Mouse (Mus musculus) heart, embryonic 10.5 days (tissue): ENCODE data around the gene Gm45208. TPM values are rescaled to one million over a fixed set of nuclear protein-coding genes. Genes with fewer than 3 reads are reported as not detected.

Source experiments
- polyA plus RNA-seq: library from polyadenylated mRNA; unstranded; fragments of >200 nt; fragmentation: Nextera tagmentation; extraction: Ambion mirVana; gene quantifications from 2 replicates; pipeline ENCODE4 v1.2.1, GENCODE M21; 2016

Gene Gm45208
- polyA plus RNA-seq, 1 experiment from 2014 or later = not detected

Other genes with a start within 250 kb of the Gm45208 start
- 0.10 TPM in 1 of 2 replicates, not detected in the other for gene Foxp3, start 148.6 kb upstream of the Gm45208 start, polyA plus RNA-seq
- gene Ppp1r3f, start 148.0 kb upstream of the Gm45208 start, polyA plus RNA-seq = 2.1 and 2.5 TPM in 2 replicates
- 27.1 and 27.6 TPM in 2 replicates for gene Ccdc22, start 116.7 kb upstream of the Gm45208 start, polyA plus RNA-seq
- gene Cacna1f, start 115.2 kb upstream of the Gm45208 start, polyA plus RNA-seq = 0.03 TPM in 1 of 2 replicates, not detected in the other
- 0.91 and 1.1 TPM in 2 replicates for gene Syp, start 83.8 kb upstream of the Gm45208 start, polyA plus RNA-seq
- 6.7 and 8.0 TPM in 2 replicates for gene Prickle3, start 65.0 kb upstream of the Gm45208 start, polyA plus RNA-seq
- gene Plp2, start 50.9 kb upstream of the Gm45208 start, polyA plus RNA-seq = 147 and 155 TPM in 2 replicates
- gene Magix, start 41.0 kb upstream of the Gm45208 start, polyA plus RNA-seq = 0.05 and 0.06 TPM in 2 replicates
- gene Gpkow, start 25.1 kb upstream of the Gm45208 start, polyA plus RNA-seq = 38.1 and 38.5 TPM in 2 replicates
- 21.0 and 21.5 TPM in 2 replicates for gene Wdr45, start 7.9 kb upstream of the Gm45208 start, polyA plus RNA-seq
- 47.7 and 61.2 TPM in 2 replicates for gene Praf2, start 6.2 kb downstream of the Gm45208 start, polyA plus RNA-seq
- gene Ccdc120, start 28.7 kb downstream of the Gm45208 start, polyA plus RNA-seq = 8.6 and 11.7 TPM in 2 replicates
- gene Tfe3, start 40.3 kb downstream of the Gm45208 start, polyA plus RNA-seq = 22.7 and 23.2 TPM in 2 replicates
- 35.4 and 37.6 TPM in 2 replicates for gene Gripap1, start 67.5 kb downstream of the Gm45208 start, polyA plus RNA-seq
- gene Kcnd1, start 100.0 kb downstream of the Gm45208 start, polyA plus RNA-seq = 1.1 and 1.4 TPM in 2 replicates
- gene Otud5, start 119.1 kb downstream of the Gm45208 start, polyA plus RNA-seq = 33.0 and 43.8 TPM in 2 replicates
- gene Pim2, start 156.0 kb downstream of the Gm45208 start, polyA plus RNA-seq = 7.0 and 7.8 TPM in 2 replicates
- 32.2 and 33.5 TPM in 2 replicates for gene Slc35a2, start 161.8 kb downstream of the Gm45208 start, polyA plus RNA-seq
- 80.4 and 107 TPM in 2 replicates for gene Pqbp1, start 177.0 kb downstream of the Gm45208 start, polyA plus RNA-seq
- 140 and 156 TPM in 2 replicates for gene Timm17b, start 177.1 kb downstream of the Gm45208 start, polyA plus RNA-seq
- not detected in 2 replicates for gene Gm10491, start 185.6 kb downstream of the Gm45208 start, polyA plus RNA-seq
- 0.45 TPM in 1 of 2 replicates, not detected in the other for gene Gm10490, start 187.3 kb downstream of the Gm45208 start, polyA plus RNA-seq
- 0.12 and 0.60 TPM in 2 replicates for gene Pcsk1n, start 197.6 kb downstream of the Gm45208 start, polyA plus RNA-seq
- not detected in 2 replicates for gene Eras, start 206.4 kb downstream of the Gm45208 start, polyA plus RNA-seq
- gene Hdac6, start 225.6 kb downstream of the Gm45208 start, polyA plus RNA-seq = 36.4 and 36.9 TPM in 2 replicates